Mouse (Mus musculus) limb, embryonic 12.5 days (tissue): ENCODE data around the gene Cdhr2. TPM values are rescaled to one million over a fixed set of nuclear protein-coding genes. Genes with fewer than 3 reads are reported as not detected.

Experiments
- ATAC-seq: fragments of 200-750 bp; cut with Nextera tagmentation; 2 replicates; pipeline ENCODE4 v1.8.0; 2017; ENCODE audit warnings: low read depth, moderate TSS enrichment; ENCODE audit not compliant: insufficient number of reproducible peaks, insufficient read depth, low FRiP score, low TSS enrichment
- H3K27ac ChIP-seq: fragments of 300-500 bp; sonication (generic); 2 replicates; pipeline ENCODE4 v1.5.1; 2016; ENCODE audit warnings: mild to moderate bottlenecking, moderate library complexity
- H3K27me3 ChIP-seq: fragments of 300-500 bp; sonication (generic); 2 replicates; pipeline ENCODE4 v1.6.1; 2016; ENCODE audit warnings: mild to moderate bottlenecking, moderate library complexity
- H3K36me3 ChIP-seq: fragments of 300-500 bp; sonication (generic); 2 replicates; pipeline ENCODE4 v1.6.1; 2016; ENCODE audit warnings: mild to moderate bottlenecking, moderate library complexity
- H3K4me1 ChIP-seq: fragments of 300-500 bp; sonication (generic); replicated peaks from 2 replicates; pipeline ENCODE4 v1.6.1; 2016
- H3K4me2 ChIP-seq: fragments of 300-500 bp; sonication (generic); 2 replicates; pipeline ENCODE4 v1.6.1; 2016; ENCODE audit warnings: mild to moderate bottlenecking, moderate library complexity
- H3K4me3 ChIP-seq: fragments of 300-500 bp; sonication (generic); replicated peaks from 2 replicates; pipeline ENCODE4 v1.5.1; 2016; ENCODE audit warnings: mild to moderate bottlenecking
- H3K9ac ChIP-seq: fragments of 300-500 bp; sonication (generic); replicated peaks from 2 replicates; pipeline ENCODE4 v1.6.1; 2016; ENCODE audit warnings: mild to moderate bottlenecking, moderate library complexity
- H3K9me3 ChIP-seq: fragments of 300-500 bp; sonication (generic); 2 replicates; pipeline ENCODE4 v1.6.1; 2016; ENCODE audit warnings: mild to moderate bottlenecking, moderate library complexity
- WGBS: fragments of 180-500 bp; shearing (Covaris S2); methylation state at CpG from one replicate; pipeline ENCODE4 v1.1.7; 2016; 5-methylcytosine and 5-hydroxymethylcytosine counted together
- polyA plus RNA-seq: library from polyadenylated mRNA; unstranded; fragments of >200 nt; fragmentation: Nextera tagmentation; extraction: Ambion mirVana; gene quantifications from 2 replicates; pipeline ENCODE4 v1.2.1, GENCODE M21; 2016

Cdhr2 gene
- polyA plus RNA-seq, 1 experiment from 2014 or later, result 0.05 TPM

- Histone ChIP-seq H3K4me3 (peak within 1 kb of the TSS; percentile 96), H3K4me1 (peaks cover 18% of the 10 kb centered on the region), H3K4me2 (peak within 1 kb of the TSS; percentile 95), H3K27ac (peak within 1 kb of the TSS; percentile 88), H3K9me3 (no peaks in the 10 kb centered on the region), H3K9ac (peak within 1 kb of the TSS; percentile 90), H3K27me3 (0 out of 2 replicates have a peak, but pooled peaks cover 6% of the 10 kb centered on the region), H3K36me3 (no peaks in the 10 kb centered on the region; the same call in 1 of the 2 replicates)
- ATAC-seq, result peak; percentile 99
- WGBS, result under 1% methylated on average over 87 of the region's 92 CpGs
Measured at GRCm38 (mm10) chr13:54693558-54694347, 7.5 kb upstream of the Cdhr2 start, which contains the start of gene Rnf44. TSS of gene Rnf44 (minus strand) at chr13:54693907.

DNA sequence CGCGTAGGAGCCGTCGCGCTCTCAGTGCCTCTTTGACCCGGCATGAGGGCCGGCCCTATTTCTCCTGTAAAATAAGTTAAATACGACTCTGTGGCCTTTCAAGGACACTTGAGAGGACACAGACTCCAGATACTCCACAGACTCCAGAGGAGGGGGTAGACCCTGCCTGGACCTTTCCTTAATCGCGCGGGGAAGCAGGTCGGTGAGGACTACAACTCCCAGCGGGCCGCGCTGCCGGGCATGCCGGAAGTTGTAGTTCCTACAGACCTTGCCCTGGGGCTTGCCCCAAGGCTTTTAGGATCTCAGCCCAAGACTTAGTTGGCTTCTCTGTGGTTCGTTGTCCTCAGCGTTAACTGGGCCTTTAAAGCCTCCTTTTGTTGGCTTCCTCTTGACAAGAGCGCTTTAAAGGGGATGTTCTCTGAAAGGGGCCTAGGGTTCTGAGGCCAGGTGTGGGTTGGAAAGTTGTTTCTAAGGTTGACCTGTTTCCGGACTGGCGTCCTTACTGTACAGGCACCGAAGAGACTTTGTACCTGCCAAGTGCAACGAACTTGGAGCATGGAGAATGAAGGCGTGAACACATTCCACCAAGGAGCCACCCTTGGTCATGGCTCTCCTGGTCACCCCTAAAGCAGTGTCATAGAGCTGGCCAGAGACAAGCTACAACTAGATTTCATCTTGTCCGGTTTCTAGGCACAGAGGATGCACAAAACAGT, 6.8 kb upstream of the Cdhr2 start:
- H3K4me2 ChIP-seq, result peak overlapping the region; percentile 95
- no peaks in the 10 kb centered on the region; the same call in 1 of the 2 replicates for H3K36me3 ChIP-seq
- ATAC-seq, result peak; percentile 66
- H3K9ac ChIP-seq, result peak overlapping the region; percentile 58
- WGBS, result 16% methylated on average over 26 of the region's 26 CpGs
- no peaks in the 10 kb centered on the region for H3K9me3 ChIP-seq
- H3K27me3 ChIP-seq, result peaks cover 6% of the 10 kb centered on the region; the same call in 1 of the 2 replicates
- H3K4me3 ChIP-seq, result peak overlapping the region; percentile 96
- H3K4me1 ChIP-seq, result peaks cover 18% of the 10 kb centered on the region
- peak overlapping the region; percentile 88 for H3K27ac ChIP-seq

DNA sequence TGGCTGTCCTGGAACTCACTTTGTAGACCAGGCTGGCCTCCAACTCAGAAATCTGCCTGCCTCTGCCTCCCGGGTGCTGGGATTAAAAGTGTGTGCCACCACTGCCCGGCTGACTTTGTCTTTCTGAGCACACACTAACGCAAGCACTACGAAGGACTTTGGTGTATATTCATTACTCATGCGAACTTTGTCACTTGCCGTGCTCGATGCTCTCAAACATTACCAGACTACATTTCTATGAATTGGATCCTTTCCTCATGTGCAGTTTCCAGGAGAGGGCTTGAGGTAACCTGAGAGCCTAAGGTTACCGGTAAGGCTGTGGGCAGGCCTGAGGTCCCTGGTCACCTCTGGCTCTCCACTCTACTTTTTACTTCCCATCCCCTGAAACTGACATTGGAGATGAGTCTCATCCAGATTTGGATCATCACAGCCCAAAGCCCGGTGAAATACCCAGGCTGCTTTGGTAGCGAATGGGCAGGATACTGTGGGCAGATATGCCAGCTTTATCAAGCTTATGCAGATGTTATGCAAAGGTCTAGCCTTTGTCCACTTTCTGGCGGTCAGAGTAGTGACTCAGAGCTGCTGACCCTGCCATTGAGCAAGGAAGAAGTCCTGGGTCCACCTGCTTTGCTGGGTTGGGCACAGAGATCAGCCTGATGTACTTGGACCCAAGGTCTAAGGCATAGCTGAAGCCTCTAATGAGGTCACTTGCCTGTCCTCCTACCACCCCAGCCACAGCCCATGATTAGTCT, 5.6 kb upstream of the Cdhr2 start:
- Histone ChIP-seq H3K4me3 (no peak overlapping the region), H3K4me2 (no peak overlapping the region), H3K27me3 (peaks cover 6% of the 10 kb centered on the region; the same call in 1 of the 2 replicates), H3K4me1 (peaks cover 18% of the 10 kb centered on the region), H3K36me3 (no peaks in the 10 kb centered on the region; the same call in 1 of the 2 replicates), H3K9me3 (no peaks in the 10 kb centered on the region), H3K27ac (no peak overlapping the region), H3K9ac (no peak overlapping the region)
- ATAC-seq, result no peak
- WGBS, result 90% methylated on average over 11 of the region's 11 CpGs

- H3K9ac ChIP-seq, result no peak overlapping the region
Measured at GRCm38 (mm10) chr13:54702507-54702906, 1.2 kb downstream of the Cdhr2 start.

GRCm38 (mm10) chr13:54704890-54705289, 3.6 kb downstream of the Cdhr2 start:
- no peak overlapping the region for H3K4me2 ChIP-seq
- no peak overlapping the region for H3K27ac ChIP-seq
- no peak overlapping the region for H3K9ac ChIP-seq
- WGBS, result 51% methylated on average over 6 of the region's 6 CpGs
- H3K9me3 ChIP-seq, result no peaks in the 10 kb centered on the region
- H3K4me1 ChIP-seq, result no peaks in the 10 kb centered on the region
- H3K27me3 ChIP-seq, result peaks cover 16% of the 10 kb centered on the region
- H3K4me3 ChIP-seq, result no peak overlapping the region
- ATAC-seq, result no peak
- H3K36me3 ChIP-seq, result no peaks in the 10 kb centered on the region

More at GRCm38 (mm10) chr13:54702507-54702906, 1.2 kb downstream of the Cdhr2 start:
- 67% methylated on average over 7 of the region's 7 CpGs for WGBS
- Histone ChIP-seq H3K4me3 (no peak overlapping the region), H3K9me3 (no peaks in the 10 kb centered on the region), H3K4me2 (no peak overlapping the region), H3K27ac (no peak overlapping the region), H3K36me3 (no peaks in the 10 kb centered on the region), H3K27me3 (peaks cover 13% of the 10 kb centered on the region; the same call in 1 of the 2 replicates), H3K4me1 (no peaks in the 10 kb centered on the region)
- no peak for ATAC-seq

- Histone ChIP-seq H3K9ac (no peak overlapping the region), H3K4me3 (no peak overlapping the region), H3K9me3 (peaks cover 6% of the 10 kb centered on the region), H3K27ac (no peak overlapping the region), H3K4me1 (no peaks in the 10 kb centered on the region), H3K4me2 (no peak overlapping the region), H3K27me3 (peaks cover 10% of the 10 kb centered on the region; the same call in 1 of the 2 replicates), H3K36me3 (no peaks in the 10 kb centered on the region)
- 81% methylated on average over 3 of the region's 3 CpGs for WGBS
- no peak for ATAC-seq
Measured at GRCm38 (mm10) chr13:54710866-54711265, 9.6 kb downstream of the Cdhr2 start.

DNA sequence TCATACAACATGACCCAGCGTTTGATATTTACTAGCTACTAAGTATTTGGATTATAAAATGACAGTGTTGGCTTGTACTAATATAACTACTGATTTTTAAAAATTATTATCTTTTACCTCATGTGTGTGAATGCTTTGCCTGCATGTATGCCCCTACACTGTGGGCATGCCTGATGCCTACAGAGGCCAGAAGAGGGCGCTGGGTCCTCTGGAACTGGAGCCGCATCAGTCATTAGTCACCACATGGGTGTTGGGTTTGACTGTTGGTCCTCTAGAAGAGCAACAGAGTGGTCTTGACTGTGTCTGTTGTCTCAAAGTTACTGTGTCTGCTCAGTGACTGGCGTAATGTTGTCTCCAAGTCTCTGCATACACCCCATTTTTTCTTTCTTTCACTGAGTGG, 13.1 kb downstream of the Cdhr2 start:
- Histone ChIP-seq H3K4me2 (no peak overlapping the region), H3K36me3 (no peaks in the 10 kb centered on the region), H3K4me1 (no peaks in the 10 kb centered on the region), H3K9me3 (peaks cover 6% of the 10 kb centered on the region), H3K4me3 (no peak overlapping the region), H3K9ac (no peak overlapping the region), H3K27me3 (peaks cover 23% of the 10 kb centered on the region), H3K27ac (no peak overlapping the region)
- 42% methylated on average over 4 of the region's 4 CpGs for WGBS
- ATAC-seq, result no peak

GRCm38 (mm10) chr13:54714996-54715395, 13.7 kb downstream of the Cdhr2 start:
- H3K9ac ChIP-seq, result no peak overlapping the region
- no peaks in the 10 kb centered on the region for H3K36me3 ChIP-seq
- ATAC-seq, result no peak
- 62% methylated on average over 10 of the region's 10 CpGs for WGBS
- no peak overlapping the region for H3K4me3 ChIP-seq
- peaks cover 23% of the 10 kb centered on the region for H3K27me3 ChIP-seq
- no peak overlapping the region for H3K27ac ChIP-seq
- H3K4me1 ChIP-seq, result no peaks in the 10 kb centered on the region
- H3K4me2 ChIP-seq, result no peak overlapping the region
- peaks cover 6% of the 10 kb centered on the region for H3K9me3 ChIP-seq

DNA sequence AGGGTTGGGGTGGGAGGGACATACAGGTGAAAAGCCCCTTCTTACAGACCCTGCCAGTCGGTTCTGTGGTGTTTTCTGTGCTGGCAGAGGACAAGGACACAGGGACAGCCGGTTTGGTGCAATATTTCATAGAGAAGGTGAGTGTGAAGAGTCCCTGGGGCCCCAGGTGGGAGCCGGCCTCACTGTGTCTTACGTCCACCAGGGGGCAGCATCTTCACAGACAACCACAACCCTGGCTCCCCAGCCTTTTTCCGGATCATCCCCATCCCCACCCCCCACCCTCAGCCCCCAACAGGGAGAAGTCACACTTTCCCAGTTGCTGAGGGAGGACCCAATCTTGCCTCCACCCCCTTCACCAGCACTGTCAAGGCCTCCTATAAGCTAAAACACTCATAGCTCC, 15.7 kb downstream of the Cdhr2 start:
- 1% methylated on average over 5 of the region's 5 CpGs for WGBS
- Histone ChIP-seq H3K9ac (0 out of 2 replicates have a peak overlapping the region, but pooled peaks have one; percentile 18), H3K4me2 (no peak overlapping the region), H3K27me3 (peaks cover 23% of the 10 kb centered on the region), H3K4me3 (no peak overlapping the region), H3K4me1 (no peaks in the 10 kb centered on the region), H3K27ac (no peak overlapping the region), H3K36me3 (no peaks in the 10 kb centered on the region), H3K9me3 (no peaks in the 10 kb centered on the region)
- ATAC-seq, result no peak

DNA sequence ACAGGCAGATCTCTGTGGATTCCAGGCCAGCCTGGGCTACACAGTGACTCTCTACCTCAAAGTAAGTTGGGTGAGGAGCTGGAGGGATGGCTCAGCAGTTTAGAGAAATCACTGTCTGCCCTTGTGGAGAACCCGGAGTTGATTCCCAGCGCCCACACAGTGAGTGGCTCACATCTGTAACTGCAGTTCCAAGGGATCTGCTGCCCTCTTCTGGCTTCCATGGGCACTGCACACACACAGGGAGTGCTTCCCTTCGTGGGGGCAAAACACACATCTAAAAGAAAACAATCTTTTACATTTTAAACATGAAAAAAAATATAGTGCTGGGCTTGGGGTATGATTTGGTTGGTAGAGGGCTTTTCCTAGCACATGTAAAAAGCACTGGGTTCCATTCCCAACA, 21.9 kb downstream of the Cdhr2 start:
- Histone ChIP-seq H3K9me3 (0 out of 2 replicates have a peak, but pooled peaks cover 4% of the 10 kb centered on the region), H3K36me3 (no peaks in the 10 kb centered on the region), H3K9ac (no peak overlapping the region), H3K4me3 (no peak overlapping the region), H3K4me2 (no peak overlapping the region), H3K27ac (no peak overlapping the region), H3K27me3 (peaks cover 19% of the 10 kb centered on the region), H3K4me1 (no peaks in the 10 kb centered on the region)
- no peak for ATAC-seq
- WGBS, result 90% methylated on average over 3 of the region's 3 CpGs
